Mouse (Mus musculus) urinary bladder, adult 18-20 months (tissue): ENCODE measurements around the gene Cdc6.

ENCODE experiments used
- DNase-seq, 2 experiments: peaks; one replicate each; pipeline ENCODE4 v3.0.0; 2022; ENCODE audit warnings: low spot score in 2 of 2, mixed read lengths in 2 of 2

Cdc6 gene

DNA sequence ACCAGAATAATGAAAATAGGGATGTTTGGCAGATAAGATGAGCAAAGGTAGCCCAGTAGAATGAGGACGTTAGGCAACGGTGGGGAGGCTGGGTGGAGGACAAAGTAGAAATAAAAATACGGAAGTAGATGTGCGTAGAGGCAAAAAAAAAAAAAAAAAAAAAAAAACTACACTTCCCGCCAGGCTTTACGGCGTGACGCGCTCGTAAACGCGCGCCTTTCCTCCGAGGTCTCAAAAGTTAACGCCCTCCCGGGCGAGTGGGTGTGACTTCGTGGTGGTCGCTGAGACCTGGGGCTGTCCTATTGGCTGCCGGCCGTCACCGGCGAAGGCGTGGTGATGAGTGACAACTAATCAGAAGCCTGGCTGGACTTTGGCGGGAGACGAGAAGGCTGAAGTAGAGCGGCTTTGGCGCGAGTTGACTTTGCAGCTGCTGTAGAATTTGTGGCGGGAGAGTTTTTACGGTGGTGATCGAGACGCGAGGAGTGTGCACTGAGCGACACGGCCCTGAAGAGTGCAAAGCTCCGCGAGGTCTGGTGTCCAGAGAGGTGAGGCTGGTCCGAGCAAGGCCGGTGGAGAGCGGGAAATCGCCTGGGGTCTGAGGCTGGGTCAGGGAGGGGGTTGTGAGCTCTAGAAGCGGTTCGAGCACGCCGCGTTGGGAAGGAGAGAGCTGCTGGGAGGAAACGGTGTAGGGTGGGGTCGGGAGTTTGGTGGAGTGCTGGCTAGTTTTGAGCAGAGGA lies at the start of gene Cdc6:
Cdc6 (plus strand) TSS at position 365 of the 737 bp plus-strand sequence.
- DNase-seq = peak; percentile 84 to 96

GRCm38 (mm10) chr11:98858759-98859731 lies 48.6 kb upstream of the Cdc6 start:
- peak; percentile 72 to 86 for DNase-seq

DNA sequence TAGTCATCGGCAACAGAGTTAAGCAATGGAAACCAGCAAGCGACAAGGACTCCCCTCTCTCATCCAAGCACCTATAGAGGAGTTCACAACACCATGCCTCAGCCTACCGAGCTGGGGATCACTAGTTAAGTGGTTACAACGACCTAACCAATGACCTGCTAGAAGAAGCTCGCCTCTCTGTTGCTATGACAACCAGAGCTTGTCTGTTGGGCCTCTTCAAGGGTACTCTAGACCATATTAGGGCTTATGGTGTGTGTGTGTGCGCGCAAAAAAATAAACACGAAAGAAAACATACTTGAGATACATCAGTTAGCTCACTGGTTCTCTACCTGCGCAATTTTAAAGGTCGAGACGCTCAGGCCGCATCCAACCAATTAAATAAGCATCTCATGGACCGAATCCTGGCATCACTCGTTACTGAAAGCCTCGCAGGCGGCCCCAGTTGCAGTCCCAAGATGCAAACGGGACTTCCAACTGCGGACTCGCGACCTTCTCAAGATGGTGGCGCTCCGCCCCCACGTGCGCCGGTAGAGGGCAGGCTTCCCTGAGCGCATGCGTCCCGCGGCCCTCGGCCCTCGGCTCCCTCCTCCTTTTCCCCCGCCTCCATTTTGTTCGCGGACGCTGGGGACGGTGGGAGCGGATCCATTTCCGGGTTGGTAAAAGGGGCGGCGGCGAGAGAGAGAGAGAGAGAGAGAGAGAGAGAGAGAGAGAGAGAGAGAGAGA lies 44.4 kb upstream of the Cdc6 start, which contains the start of gene Wipf2:
Wipf2 (plus strand) TSS at position 611 of the 723 bp plus-strand sequence.
- peak; percentile 90 to 93 for DNase-seq

GRCm38 (mm10) chr11:98863751-98864429 lies 43.7 kb upstream of the Cdc6 start:
- peak; percentile 26 to 54 for DNase-seq

GRCm38 (mm10) chr11:98867293-98867692 lies 40.3 kb upstream of the Cdc6 start:
- DNase-seq = no peak

DNA sequence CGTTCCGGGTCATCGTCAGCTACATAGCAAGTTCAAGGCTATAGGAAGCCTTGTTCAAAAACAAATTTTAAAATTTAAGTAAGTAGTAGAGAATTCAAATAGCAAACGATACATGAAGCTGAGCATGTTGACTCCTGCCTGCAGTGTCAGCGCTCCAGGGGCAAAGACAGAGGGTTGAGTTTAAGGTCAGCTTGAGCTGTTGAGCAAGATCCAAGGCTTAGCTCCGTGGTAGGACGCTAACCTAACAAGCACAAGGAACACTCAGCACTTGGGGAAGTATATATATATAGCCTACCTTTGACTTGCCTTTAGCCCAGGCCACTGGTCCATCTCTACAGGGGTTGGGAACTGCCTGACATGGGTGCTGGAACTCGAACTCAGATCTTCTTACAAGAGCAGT lies 37.7 kb upstream of the Cdc6 start:
- no peak for DNase-seq

GRCm38 (mm10) chr11:98870791-98871190 lies 36.8 kb upstream of the Cdc6 start:
- DNase-seq = no peak

DNA sequence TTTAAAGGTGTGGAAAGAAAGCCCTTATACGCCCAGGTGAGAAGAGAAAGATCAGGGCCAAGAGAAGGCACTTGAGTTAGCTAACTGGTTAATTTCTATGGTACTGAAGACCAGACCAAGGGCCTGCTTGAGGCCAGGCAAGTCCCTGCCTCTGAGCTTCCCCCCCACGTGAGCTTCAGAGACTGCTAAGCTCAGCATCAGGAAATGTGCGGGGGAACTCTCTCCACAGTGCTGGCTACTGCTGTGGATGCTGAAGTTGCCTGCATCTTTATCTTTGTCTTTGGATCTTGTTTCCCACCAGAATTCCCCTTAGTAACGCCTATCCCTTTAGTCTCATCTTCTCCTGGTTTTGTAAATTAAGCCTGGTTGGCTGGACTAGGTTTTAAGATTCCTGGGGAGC lies 36.2 kb upstream of the Cdc6 start:
- no peak for DNase-seq

- no peak for DNase-seq
These were observed 35.6 kb upstream of the Cdc6 start for GRCm38 (mm10) chr11:98872040-98872439.

DNA sequence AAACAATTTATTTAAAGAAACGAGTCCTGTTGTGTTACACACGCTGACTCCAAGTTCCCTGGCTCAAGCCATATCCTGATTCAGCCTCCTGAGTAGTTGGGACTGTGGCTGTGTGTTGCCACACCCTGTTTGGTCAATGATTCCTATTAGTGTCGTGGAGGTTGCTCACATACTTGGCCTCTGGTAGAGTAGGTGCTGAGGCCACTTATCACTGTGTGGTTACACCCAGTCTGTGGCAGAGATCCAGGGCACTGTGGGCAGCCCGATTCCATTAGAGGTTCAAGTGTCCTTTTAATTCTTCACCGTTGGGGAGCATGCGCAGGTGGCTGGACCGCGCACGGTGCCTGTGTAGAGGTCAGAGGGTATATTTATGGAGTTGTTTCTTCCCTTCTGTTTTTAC lies 33.7 kb upstream of the Cdc6 start:
- DNase-seq = no peak

- no peak for DNase-seq
These were observed 30.6 kb upstream of the Cdc6 start for GRCm38 (mm10) chr11:98877001-98877400.

DNA sequence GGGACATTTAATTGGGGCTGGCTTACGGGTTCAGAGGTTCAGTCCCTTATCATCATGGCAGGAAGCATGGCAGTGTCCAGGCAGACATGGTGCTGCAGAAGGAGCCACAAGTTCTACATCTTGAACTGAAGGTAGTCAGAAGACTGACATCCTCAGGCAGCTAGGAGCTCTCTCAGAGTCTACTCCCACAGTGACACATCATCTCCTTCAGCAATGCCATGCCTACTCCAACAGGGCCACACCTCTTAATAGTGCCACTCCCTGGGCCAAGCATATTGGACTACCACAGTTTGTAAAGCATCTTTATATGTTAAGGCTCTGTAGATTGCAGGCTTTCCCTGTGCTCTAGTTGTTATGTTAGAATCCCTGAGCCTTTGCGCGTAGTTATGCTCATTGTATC lies 19.9 kb upstream of the Cdc6 start:
- DNase-seq = no peak

DNA sequence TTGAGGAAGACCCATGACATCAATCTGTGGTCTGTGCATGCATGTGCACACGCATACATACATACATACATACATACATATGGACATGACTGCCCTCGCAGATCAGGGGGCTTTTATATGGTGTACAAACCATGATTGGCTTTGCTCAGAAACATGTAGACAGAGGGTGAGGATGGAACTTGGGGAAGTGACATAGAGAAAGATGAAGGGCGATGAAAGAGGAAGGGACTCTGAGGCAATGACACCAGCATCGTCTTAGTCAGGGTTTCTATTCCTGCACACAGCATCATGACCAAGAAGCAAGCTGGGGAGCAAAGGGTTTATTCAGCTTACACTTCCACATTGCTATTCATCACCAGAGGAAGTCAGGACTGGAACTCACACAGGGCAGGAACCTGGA lies 18.5 kb upstream of the Cdc6 start:
- DNase-seq = no peak

- no peak for DNase-seq
These were observed 17.6 kb upstream of the Cdc6 start for GRCm38 (mm10) chr11:98889977-98890376.

DNA sequence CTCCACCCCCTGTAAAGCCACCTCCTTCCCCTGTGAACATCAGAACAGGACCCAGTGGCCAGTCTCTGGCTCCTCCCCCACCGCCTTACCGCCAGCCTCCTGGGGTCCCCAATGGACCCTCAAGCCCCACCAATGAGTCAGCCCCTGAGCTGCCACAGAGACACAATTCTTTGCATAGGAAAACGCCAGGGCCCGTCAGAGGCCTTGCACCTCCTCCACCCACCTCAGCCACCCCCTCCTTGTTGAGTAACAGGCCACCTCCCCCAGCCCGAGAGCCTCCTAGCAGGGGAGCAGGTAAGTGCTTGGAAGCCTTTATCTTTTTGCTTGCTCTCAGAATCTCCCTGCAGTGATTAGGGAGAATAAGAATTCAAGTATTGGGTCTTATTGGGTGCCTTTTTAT lies 15.2 kb upstream of the Cdc6 start:
- no peak for DNase-seq

GRCm38 (mm10) chr11:98900529-98901125 lies 7.0 kb upstream of the Cdc6 start:
- no peak for DNase-seq

DNA sequence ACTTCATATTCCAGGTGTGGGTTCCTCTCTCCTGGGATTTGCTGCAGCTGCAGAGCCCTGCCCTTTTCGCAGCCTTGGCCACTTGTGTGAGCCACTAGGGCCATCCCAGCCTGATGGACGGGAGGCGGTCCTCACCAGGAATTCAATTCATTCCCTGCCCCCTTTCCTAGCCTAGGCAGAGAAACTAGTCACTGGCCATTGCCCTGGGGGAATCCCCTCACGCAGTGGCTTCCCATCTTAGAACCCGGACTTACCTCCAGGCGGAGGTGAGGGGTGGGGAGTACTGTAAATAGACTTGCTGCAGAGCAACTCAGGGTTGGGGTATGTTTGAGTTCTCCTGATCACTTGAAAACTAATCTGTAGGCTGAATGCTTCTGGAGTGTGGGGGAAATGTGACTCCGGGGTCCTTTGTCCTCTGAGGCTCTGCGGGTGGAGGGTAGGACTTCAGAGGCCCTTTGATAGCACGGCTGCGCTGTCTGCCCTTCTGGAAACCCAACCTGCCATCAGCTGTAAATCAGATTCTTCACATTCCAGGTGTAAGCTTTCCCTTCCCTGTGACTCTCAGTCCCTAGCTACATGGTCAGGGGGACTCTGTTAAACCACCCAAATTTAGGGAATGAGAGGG lies 4.9 kb upstream of the Cdc6 start:
- no peak for DNase-seq

- no peak for DNase-seq
These were observed 3.0 kb upstream of the Cdc6 start for GRCm38 (mm10) chr11:98904577-98904976.

DNA sequence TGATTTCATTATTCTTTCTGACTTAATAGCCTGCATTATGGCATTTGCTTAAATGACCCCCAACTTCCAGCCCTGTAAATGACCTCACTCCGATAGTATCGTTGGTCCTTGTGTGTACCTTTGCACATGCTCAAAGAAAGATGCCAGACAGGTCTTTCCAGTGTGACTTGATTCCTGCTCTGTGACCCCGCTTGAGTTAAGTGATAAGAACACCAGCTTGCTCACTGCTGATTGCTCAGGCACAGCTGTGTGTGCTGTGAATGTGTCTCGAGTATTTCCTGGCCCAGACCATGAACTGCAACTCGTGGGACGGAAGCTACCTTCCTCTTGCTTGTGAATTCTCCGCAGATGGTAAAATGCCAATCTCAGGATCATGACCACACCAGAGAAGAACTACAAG lies 2.6 kb upstream of the Cdc6 start:
- DNase-seq = peak in 1 of 2 experiments; percentile 65

DNA sequence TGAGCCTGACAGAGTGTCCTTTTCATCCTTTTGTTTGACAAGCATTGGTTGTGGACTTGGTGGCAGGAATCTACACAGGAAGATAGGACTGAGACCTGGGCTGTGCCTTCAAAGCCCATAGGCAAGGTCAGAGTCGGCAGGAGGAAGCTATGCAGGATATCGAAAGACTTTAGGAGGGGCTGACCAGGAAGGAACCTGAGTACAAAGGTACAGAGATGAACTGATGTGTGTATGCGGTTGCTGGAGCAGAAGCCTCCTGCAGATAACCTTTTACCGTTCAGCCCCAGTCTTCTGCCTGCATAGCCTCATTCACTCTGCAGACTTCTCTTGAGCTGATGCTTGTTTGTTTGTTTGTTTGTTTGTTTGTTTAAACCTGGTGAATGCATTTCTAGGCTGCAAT lies 2.0 kb upstream of the Cdc6 start:
- DNase-seq = no peak

GRCm38 (mm10) chr11:98907063-98907436 lies 551 bp upstream of the Cdc6 start:
- no peak for DNase-seq
